In the genomic region with DNA sequence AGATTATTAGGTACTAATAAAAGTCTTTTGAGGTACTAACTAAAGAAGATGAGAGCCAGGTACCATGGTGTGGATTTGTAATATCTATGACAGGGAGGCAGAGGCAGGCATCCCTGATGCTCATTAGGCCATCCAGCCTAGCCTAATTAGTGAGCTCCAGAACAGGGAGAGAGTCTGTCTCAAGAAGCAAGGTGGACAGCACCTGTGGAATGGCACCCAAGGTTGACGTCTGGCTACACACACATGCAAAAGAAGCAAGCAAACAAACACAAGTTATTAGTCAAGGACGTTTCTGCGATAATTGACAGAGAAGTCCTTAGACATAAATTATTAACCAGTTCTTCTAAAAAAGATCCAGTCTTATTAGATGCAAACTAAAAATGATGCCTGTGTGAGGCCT, we compare ENCODE assay signal across 17 mouse cellular contexts.
DNase-seq lines count a peak whose midpoint lies in the region.
"Had no signal": no experiment of that assay in that cellular context is flagged by ENCODE, and none has a peak within 500 bp of the region (broad histone marks: within the 10 kb centered on the region; RNA-seq: fewer than 3 reads in every experiment).

No protein-coding gene starts in this region.

- H3K27ac ChIP-seq in heart, embryonic 10.5 days: no peak overlapping the region

- 93% methylated on average over 3 of the region's 3 CpGs for WGBS in heart, embryonic 10.5 days

- H3K36me3 ChIP-seq in heart, embryonic 10.5 days: no peaks in the 10 kb centered on the region
- H3K36me3 ChIP-seq: G1E had no signal

- no peak overlapping the region for H3K4me3 ChIP-seq in heart, embryonic 10.5 days

- H3K9me3 ChIP-seq in heart, embryonic 10.5 days: no peaks in the 10 kb centered on the region

- H3K4me1 ChIP-seq in heart, embryonic 10.5 days: no peaks in the 10 kb centered on the region

- H3K27me3 ChIP-seq in heart, embryonic 10.5 days (ENCODE audit: insufficient read depth, poor library complexity, severe bottlenecking): no peaks in the 10 kb centered on the region
- H3K27me3 ChIP-seq: CH12.LX, Patski had no signal

- DNase-seq in heart, adult 11 months: peak; percentile 61
- DNase-seq in heart, adult 18-20 months: no peak
- peak; percentile 62 for DNase-seq in heart, embryonic 10.5 days (ENCODE audit: low spot score)
- no peak for DNase-seq in heart, postnatal 10 days
- DNase-seq: adrenal gland, adult 2 months; adrenal gland, adult 8-10 months; adrenal gland, postnatal 10 days; adrenal gland, postnatal 14 days; adrenal gland, postnatal 25 days; adrenal gland, postnatal 36 days; B cell, adult 2 months; cerebellum, adult 11 months; cerebellum, adult 11-12 months; cerebellum, adult 18-20 months had no signal

- intact Hi-C loops in heart, postnatal 10 days (cut with DNase I): no loop called here

Comparison
In these comparisons a context has a peak if more than half of its experiments do, and no peak if none do; other contexts are left out.
1. DNase-seq: peak in heart, adult 11 months (single experiment) and heart, embryonic 10.5 days (single experiment); none in heart, adult 18-20 months (0 of 2) and heart, postnatal 10 days (0 of 2).